Mouse (Mus musculus): ENCODE data around the gene Cytip. TPM values are rescaled to one million over a fixed set of nuclear protein-coding genes. Genes with fewer than 3 reads are reported as not detected.
"Not testable (repeated sequence)": the region's sequence is repeated elsewhere in the genome, so short reads cannot be mapped to it uniquely, and the experiment has no call there.

Cytip gene
- total RNA-seq, 2 experiments from 2014 or later = not detected

- DNase-seq (ENCODE audit: extremely low spot score in 1 of 2, low spot score in 1 of 2) = no peak
These were observed 65.4 kb downstream of the Cytip start for GRCm38 (mm10) chr2:58129903-58130302.

GRCm38 (mm10) chr2:58111105-58111504 lies 84.2 kb downstream of the Cytip start:
- no peak for DNase-seq (ENCODE audit: extremely low spot score in 1 of 2, low spot score in 1 of 2)

GRCm38 (mm10) chr2:58107887-58108286 lies 87.4 kb downstream of the Cytip start:
- DNase-seq (ENCODE audit: extremely low spot score in 1 of 2, low spot score in 1 of 2) = not testable (repeated sequence)

GRCm38 (mm10) chr2:58107046-58107445 lies 88.3 kb downstream of the Cytip start:
- no peak for DNase-seq (ENCODE audit: extremely low spot score in 1 of 2, low spot score in 1 of 2)

GRCm38 (mm10) chr2:58094818-58095217 lies 100.5 kb downstream of the Cytip start:
- DNase-seq (ENCODE audit: extremely low spot score in 1 of 2, low spot score in 1 of 2) = no peak

- DNase-seq (ENCODE audit: extremely low spot score in 1 of 2, low spot score in 1 of 2) = no peak
These were observed 108.9 kb downstream of the Cytip start for GRCm38 (mm10) chr2:58086420-58086819.

GRCm38 (mm10) chr2:58079849-58080248 lies 115.5 kb downstream of the Cytip start:
- DNase-seq (ENCODE audit: extremely low spot score in 1 of 2, low spot score in 1 of 2) = no peak

Other genes starting within 250 kb of the Cytip start
- under 1 TPM in 1 of 2 experiments, not detected in 1; 0.07 TPM for gene Galnt5, start 197.6 kb downstream of the Cytip start, total RNA-seq (2021)
- 10 to 100 TPM; 25.4 to 31.8 TPM for gene Ermn, start 142.7 kb downstream of the Cytip start, total RNA-seq (2021)
- gene Acvr1c, start 162.4 kb upstream of the Cytip start, total RNA-seq (2021) = 10 to 100 TPM; 10.9 TPM